In genomic region chr2:127341159-127341558, GRCm38 (mm10) we compare ENCODE assay signal across 8 mouse cellular contexts. TPM values are rescaled to one million over a fixed set of nuclear protein-coding genes. Genes with fewer than 3 reads are reported as not detected.
DNase-seq lines count a peak whose midpoint lies in the region; ATAC-seq and TF ChIP-seq lines count a peak whose summit lies in the region.

No protein-coding gene starts in this region.

- no peak overlapping the region for H3K9ac ChIP-seq in embryonic facial prominence, embryonic 11.5 days (replicated peaks; ENCODE audit: low read length)
- H3K9ac ChIP-seq in kidney, embryonic 15.5 days: no peak overlapping the region
- no peak overlapping the region for H3K9ac ChIP-seq in lung, embryonic 14.5 days

- H3K4me1 ChIP-seq in embryonic facial prominence, embryonic 11.5 days (ENCODE audit: control insufficient read depth, insufficient read depth, low read length): peaks cover 3% of the 10 kb centered on the region
- H3K4me1 ChIP-seq in kidney, embryonic 15.5 days: peaks cover 22% of the 10 kb centered on the region
- no peaks in the 10 kb centered on the region for H3K4me1 ChIP-seq in lung, embryonic 14.5 days (ENCODE audit: insufficient read depth)

- H3K4me3 ChIP-seq in embryonic facial prominence, embryonic 11.5 days (ENCODE audit: low read depth, low read length): no peak overlapping the region
- no peak overlapping the region for H3K4me3 ChIP-seq in kidney, embryonic 15.5 days (replicated peaks)
- no peak overlapping the region for H3K4me3 ChIP-seq in lung, embryonic 14.5 days (ENCODE audit: low read depth, low read length)

- no peaks in the 10 kb centered on the region for H3K9me3 ChIP-seq in embryonic facial prominence, embryonic 11.5 days (replicated peaks; ENCODE audit: control insufficient read depth, low read length)
- no peaks in the 10 kb centered on the region for H3K9me3 ChIP-seq in kidney, embryonic 15.5 days (replicated peaks)
- no peaks in the 10 kb centered on the region for H3K9me3 ChIP-seq in lung, embryonic 14.5 days (ENCODE audit: low read depth, low read length)

- WGBS in embryonic facial prominence, embryonic 11.5 days: 21% methylated on average over 3 of the region's 3 CpGs
- 7% methylated on average over 3 of the region's 3 CpGs for WGBS in kidney, embryonic 15.5 days
- 7% methylated on average over 3 of the region's 3 CpGs for WGBS in lung, embryonic 14.5 days

- no peaks in the 10 kb centered on the region for H3K36me3 ChIP-seq in embryonic facial prominence, embryonic 11.5 days (replicated peaks; ENCODE audit: control insufficient read depth, insufficient read depth, low read depth, low read length)
- H3K36me3 ChIP-seq in kidney, embryonic 15.5 days: no peaks in the 10 kb centered on the region
- 0 out of 2 replicates have a peak, but pooled peaks cover 2% of the 10 kb centered on the region for H3K36me3 ChIP-seq in lung, embryonic 14.5 days (ENCODE audit: insufficient read depth)

- peaks cover 9% of the 10 kb centered on the region for H3K27me3 ChIP-seq in embryonic facial prominence, embryonic 11.5 days (ENCODE audit: control insufficient read depth, insufficient read depth, low read length)
- peaks cover 20% of the 10 kb centered on the region for H3K27me3 ChIP-seq in kidney, embryonic 15.5 days
- H3K27me3 ChIP-seq in lung, embryonic 14.5 days (ENCODE audit: insufficient read depth, low read length): peaks cover 16% of the 10 kb centered on the region

- DNase-seq in cerebellum, adult 11 months: peak; percentile 16
- peak; percentile 57 for DNase-seq in urinary bladder, postnatal 14 days (ENCODE audit: low spot score)
- DNase-seq in urinary bladder, adult 2 months (ENCODE audit: low spot score): no peak
- DNase-seq in embryonic facial prominence, embryonic 11.5 days (ENCODE audit: low spot score): peak; percentile 79
- DNase-seq in lung, embryonic 14.5 days: peak; percentile 80
- peak; percentile 45 for DNase-seq in right cerebral cortex, postnatal 4 days

- no peak overlapping the region for H3K27ac ChIP-seq in embryonic facial prominence, embryonic 11.5 days (replicated peaks; ENCODE audit: low read depth, low read length)
- no peak overlapping the region for H3K27ac ChIP-seq in kidney, embryonic 15.5 days
- H3K27ac ChIP-seq in lung, embryonic 14.5 days (ENCODE audit: low read depth): no peak overlapping the region

- peak; percentile 91 for TF ChIP-seq CTCF in lung, embryonic 14.5 days (IDR thresholded peaks at IDR 0.05; ENCODE audit: low read depth)

- ATAC-seq in cerebellum, adult (ENCODE audit: insufficient number of reproducible peaks, low FRiP score, low TSS enrichment): no peak
- 0 out of 2 replicates have a peak, but pooled peaks have one; percentile 27 for ATAC-seq in embryonic facial prominence, embryonic 11.5 days (replicated peaks; ENCODE audit: insufficient number of reproducible peaks, low FRiP score, low TSS enrichment, low read depth)
- ATAC-seq in kidney, embryonic 15.5 days (replicated peaks; ENCODE audit: low FRiP score): 0 out of 2 replicates have a peak, but pooled peaks have one; percentile 3
- ATAC-seq in lung, embryonic 14.5 days (ENCODE audit: insufficient read depth): peak; percentile 9; the same call in 1 of the 2 replicates

- no peak overlapping the region for H3K4me2 ChIP-seq in embryonic facial prominence, embryonic 11.5 days (ENCODE audit: low read depth, low read length)
- no peak overlapping the region for H3K4me2 ChIP-seq in kidney, embryonic 15.5 days
- H3K4me2 ChIP-seq in lung, embryonic 14.5 days: no peak overlapping the region

RNA-seq across cellular contexts. Expression of gene Astl, which starts 2.7 kb away (rescaled TPM):
- not detected in 2 replicates for polyA plus RNA-seq in urinary bladder, adult 2 months (2012; rRNA removed)
- polyA plus RNA-seq in embryonic facial prominence, embryonic 11.5 days (2014; fragmentation: Nextera tagmentation; extraction: Ambion mirVana): 0.10 and 0.11 TPM in 2 replicates
- not detected in 2 replicates for polyA plus RNA-seq in kidney, embryonic 15.5 days (2015; fragmentation: Nextera tagmentation; extraction: Ambion mirVana)
- polyA plus RNA-seq in lung, embryonic 14.5 days (2014; fragmentation: Nextera tagmentation; extraction: Ambion mirVana): not detected in 2 replicates

RNA-seq across cellular contexts. Expression of gene Dusp2, which starts 5.2 kb away (rescaled TPM):
- polyA plus RNA-seq in urinary bladder, adult 2 months (2012; rRNA removed): 2.9 and 3.0 TPM in 2 replicates
- polyA plus RNA-seq in embryonic facial prominence, embryonic 11.5 days (2014; fragmentation: Nextera tagmentation; extraction: Ambion mirVana): 4.2 and 4.4 TPM in 2 replicates
- 8.8 and 9.0 TPM in 2 replicates for polyA plus RNA-seq in kidney, embryonic 15.5 days (2015; fragmentation: Nextera tagmentation; extraction: Ambion mirVana)
- 12.3 and 15.7 TPM in 2 replicates for polyA plus RNA-seq in lung, embryonic 14.5 days (2014; fragmentation: Nextera tagmentation; extraction: Ambion mirVana)

RNA-seq across cellular contexts. Expression of gene Adra2b, which starts 21.8 kb away (rescaled TPM):
- 0.03 and 0.09 TPM in 2 replicates for polyA plus RNA-seq in urinary bladder, adult 2 months (2012; rRNA removed)
- 1.9 TPM in 2 replicates for polyA plus RNA-seq in embryonic facial prominence, embryonic 11.5 days (2014; fragmentation: Nextera tagmentation; extraction: Ambion mirVana)
- polyA plus RNA-seq in kidney, embryonic 15.5 days (2015; fragmentation: Nextera tagmentation; extraction: Ambion mirVana): 4.4 and 5.1 TPM in 2 replicates
- not detected in 2 replicates for polyA plus RNA-seq in lung, embryonic 14.5 days (2014; fragmentation: Nextera tagmentation; extraction: Ambion mirVana)
